Comparison of ENCODE assay signal across 12 mouse cellular contexts in genomic region chr3:116319696-116320095, GRCm38 (mm10).
"Had no signal": no experiment of that assay in that cellular context is flagged by ENCODE, and none has a peak within 500 bp of the region (broad histone marks: within the 10 kb centered on the region; RNA-seq: fewer than 3 reads in every experiment).

No protein-coding gene starts in this region.

- DNase-seq: retina, postnatal 1 day; right cerebral cortex, adult 18-20 months; right cerebral cortex, postnatal 14 days; right cerebral cortex, postnatal 25 days; right cerebral cortex, postnatal 4 days; spleen, adult 18-20 months; thymus, adult 18-20 months; thymus, adult 2 months; thymus, postnatal 14 days; thymus, postnatal 25 days; thymus, postnatal 36 days; thymus, postnatal 4 days had no signal
